Mouse (Mus musculus): ENCODE measurements around the gene Zdhhc16.

DNA sequence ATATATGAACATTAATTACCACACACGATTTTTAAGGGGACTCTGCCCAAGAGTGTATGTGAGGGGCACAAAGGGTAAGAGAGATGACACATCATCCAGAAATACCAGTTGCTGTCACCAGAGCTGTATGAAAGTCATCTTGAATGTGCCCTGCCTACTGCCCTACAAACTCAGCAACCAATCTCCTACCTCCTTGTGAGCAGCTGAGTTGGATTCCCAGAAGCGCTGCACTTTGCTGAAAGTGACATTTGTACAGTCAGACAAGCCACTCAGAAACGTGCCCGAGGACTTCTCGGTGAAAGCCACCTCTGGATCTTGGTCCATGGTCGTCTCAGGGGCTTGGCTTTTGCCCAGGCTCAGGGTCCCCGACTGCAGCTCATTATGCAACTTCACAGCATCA lies 38.3 kb upstream of the Zdhhc16 start:
- no peak for TF ChIP-seq GATA1 (IDR thresholded peaks at IDR 0.05; ENCODE audit: borderline replicate concordance, low read length)
- no peak for TF ChIP-seq FLI1 (IDR thresholded peaks at IDR 0.05; ENCODE audit: low read length)

Measured in megakaryocyte, embryonic 14.5 days (primary cell).